Mouse (Mus musculus) right cerebral cortex, adult 2 months (tissue): ENCODE measurements around the gene Dbndd2.

Experiments
- DNase-seq, 2 experiments: peaks; one replicate each; pipeline ENCODE4 v3.0.0; 2021 to 2022; ENCODE audit warnings: low spot score in 2 of 2

The Dbndd2 gene

GRCm38 (mm10) chr2:164540652-164541427 is 54.9 kb downstream of the Dbndd2 start:
- DNase-seq, result no peak

- DNase-seq, result peak; percentile 79 to 85
Measured at GRCm38 (mm10) chr2:164542132-164542531, 56.2 kb downstream of the Dbndd2 start.

GRCm38 (mm10) chr2:164542598-164542997 is 56.7 kb downstream of the Dbndd2 start:
- DNase-seq, result no peak
